ENCODE assay signal across 1 mouse cellular context in genomic region chr11:65806909-65807504, GRCm38 (mm10).
TF ChIP-seq lines count a peak whose summit lies in the region.

TSS of gene Zkscan6 (plus strand) at chr11:65807175.

TF ChIP-seq in CH12.LX, 34 proteins besides CTCF, POLR2A, EP300 and RAD21 (continued from another document):
- TF ChIP-seq JUND (conservative IDR thresholded peaks at IDR 0.05; ENCODE audit: low read depth, low read length) (no peak), ZKSCAN1 (IDR thresholded peaks at IDR 0.05; ENCODE audit: borderline replicate concordance, low read depth, low read length) (no peak), MAX (IDR thresholded peaks at IDR 0.05; ENCODE audit: low read length) (peak; percentile 83), MYC (IDR thresholded peaks at IDR 0.05; ENCODE audit: low read depth, low read length) (peak; percentile 80), ZNF384 (IDR thresholded peaks at IDR 0.05; ENCODE audit: low read depth, low read length) (no peak), SMC3 (IDR thresholded peaks at IDR 0.05; ENCODE audit: low read depth, low read length) (0 out of 2 replicates have a peak, but pooled peaks have one; percentile 5)
